Mouse (Mus musculus) CH12.LX (cell line): ENCODE measurements around the gene Nelfb.

ENCODE experiments used
- JUN ChIP-seq: IDR thresholded peaks from 2 replicates; pipeline ENCODE4 v1.6.1; 2011; ENCODE audit warnings: low read depth, mild to moderate bottlenecking, low read length, improper control_type of control experiment, moderate library complexity; ENCODE audit not compliant: insufficient read depth
- NELFE ChIP-seq: IDR thresholded peaks from 2 replicates; pipeline ENCODE4 v1.6.1; 2011; ENCODE audit warnings: low read depth, low read length, improper control_type of control experiment
- UBTF ChIP-seq: IDR thresholded peaks from 2 replicates; pipeline ENCODE4 v1.6.1; 2012; ENCODE audit warnings: low read depth, mild to moderate bottlenecking, inconsistent platforms, low read length, improper control_type of control experiment, moderate library complexity
- ZMIZ1 ChIP-seq: IDR thresholded peaks from 2 replicates; pipeline ENCODE4 v1.6.1; 2012; ENCODE audit warnings: low read depth, mild to moderate bottlenecking, inconsistent platforms, low read length, improper control_type of control experiment

DNA sequence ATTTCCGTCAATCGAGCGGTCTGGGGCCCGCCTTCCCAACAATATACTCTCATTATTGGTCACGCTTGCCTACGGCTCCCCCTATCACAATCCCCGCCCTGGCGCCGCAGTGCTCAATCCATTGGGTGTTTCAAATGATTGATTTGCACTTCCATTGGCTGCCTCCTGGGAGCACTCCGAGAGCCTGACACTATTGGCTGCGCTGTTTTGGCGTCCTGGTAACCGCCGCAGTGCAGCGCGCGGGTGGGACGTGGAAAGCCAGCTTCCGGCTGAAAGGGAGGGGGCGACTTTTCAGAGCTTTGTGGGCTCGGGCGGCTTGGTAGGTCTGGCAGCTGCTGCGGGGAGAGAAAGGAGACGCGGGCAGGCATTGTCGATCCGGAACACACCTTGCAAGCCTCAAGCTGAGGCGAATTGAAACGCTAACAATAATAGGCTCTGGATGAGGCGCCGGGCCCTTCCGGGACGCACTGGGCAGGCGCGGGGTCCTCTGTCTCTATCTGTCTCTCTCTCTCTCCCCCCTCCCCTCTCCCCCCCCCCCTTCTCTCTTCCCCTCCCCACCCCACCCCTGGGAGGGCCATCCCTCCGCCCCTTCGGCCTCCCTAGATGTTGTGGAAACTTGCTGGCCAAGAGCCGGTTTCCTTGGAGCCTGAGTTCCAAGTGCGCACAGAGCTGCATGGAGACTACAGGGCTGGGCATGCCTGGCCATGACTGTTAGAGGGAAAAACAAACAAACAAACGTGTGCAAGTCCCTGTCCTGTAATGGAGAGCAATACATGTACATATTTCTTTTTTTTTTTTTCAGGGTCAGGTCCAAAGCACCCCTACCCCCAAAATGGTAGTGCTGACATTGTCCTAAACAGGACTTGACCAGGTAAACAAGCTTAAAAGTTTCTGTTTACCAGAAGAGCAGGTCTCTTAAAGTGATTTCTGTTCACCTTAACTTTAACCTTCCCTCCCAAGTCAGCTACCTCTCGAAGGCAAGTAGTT, 13.8 kb upstream of the Nelfb start:
- TF ChIP-seq NELFE = no peak
- no peak for TF ChIP-seq UBTF
- TF ChIP-seq ZMIZ1 = no peak
- no peak for TF ChIP-seq JUN
